Mouse (Mus musculus) left cerebral cortex, postnatal 14 days (tissue): ENCODE data around the gene Tmx1. TPM values are rescaled to one million over a fixed set of nuclear protein-coding genes. Genes with fewer than 3 reads are reported as not detected.

ENCODE experiments used
- DNase-seq, 2 experiments: peaks; one replicate each; pipeline ENCODE4 v3.0.0; 2021 to 2022; ENCODE audit warnings: low spot score in 2 of 2, mixed read lengths in 1 of 2
- intact Hi-C: fragments of 180-260 bp; cut with DNase I; formaldehyde crosslinking; loops from one replicate; pipeline ENCODE4 v1.15.1; 2025
- long read RNA-seq, 2 experiments: library from polyadenylated mRNA; stranded (forward); transcript quantifications; one replicate each; pipeline ENCODE4 v2.0.0; 2021
- total RNA-seq, 2 experiments: library from RNA; stranded (reverse); gene quantifications; 2 replicates each; pipeline ENCODE4 v1.2.3; 2021

Tmx1 gene
- 10 to 100 TPM; 32.9 to 35.9 TPM for total RNA-seq
- long read RNA-seq, experiment 1, transcript Tmx1-201 (8 exons, 2,795 nt): major isoform, 46 of 54 reads
- long read RNA-seq, experiment 1, partial matches to known transcripts: 3 of 54 reads
- long read RNA-seq, experiment 1, other reads (novel, unspliced or antisense): 5 of 54 reads
- long read RNA-seq, experiment 2, transcript Tmx1-201 (8 exons, 2,795 nt): major isoform, 49 of 56 reads
- long read RNA-seq, experiment 2, partial matches to known transcripts: 1 of 56 reads
- long read RNA-seq, experiment 2, other reads (novel, unspliced or antisense): 6 of 56 reads

- peak; percentile 95 to 96 for DNase-seq
- intact Hi-C loops: no loop called here
These were observed at the start of gene Tmx1 for GRCm38 (mm10) chr12:70452726-70453645. TSS of gene Tmx1 (plus strand) at chr12:70453095.

- peak; percentile 88 to 96 for DNase-seq
- intact Hi-C loops: loop anchor here (1.0 kb wide), 1 partner anchor 57 kb away; the partner anchor contains the start of gene Trim9
These were observed 48.6 kb upstream of the Tmx1 start for GRCm38 (mm10) chr12:70404327-70404726.

GRCm38 (mm10) chr12:70408396-70408795 is 44.5 kb upstream of the Tmx1 start:
- intact Hi-C loops: no loop called here
- DNase-seq: no peak

- no peak for DNase-seq
- intact Hi-C loops: no loop called here
These were observed 43.3 kb upstream of the Tmx1 start for GRCm38 (mm10) chr12:70409600-70409999.

GRCm38 (mm10) chr12:70420216-70420615 is 32.7 kb upstream of the Tmx1 start:
- intact Hi-C loops: no loop called here
- DNase-seq: peak; percentile 25 to 63

- intact Hi-C loops: no loop called here
- DNase-seq: no peak
These were observed 31.9 kb upstream of the Tmx1 start for GRCm38 (mm10) chr12:70421028-70421427.

GRCm38 (mm10) chr12:70422322-70423118 is 30.4 kb upstream of the Tmx1 start:
- DNase-seq: no peak
- intact Hi-C loops: no loop called here

- intact Hi-C loops: no loop called here
- DNase-seq: no peak
These were observed 25.0 kb upstream of the Tmx1 start for GRCm38 (mm10) chr12:70427885-70428284.

GRCm38 (mm10) chr12:70429637-70430036 is 23.3 kb upstream of the Tmx1 start:
- intact Hi-C loops: loop anchor here (2.0 to 5.0 kb wide), 2 partner anchors 83 to 197 kb away; partner anchors contain the start of genes Pygl and Trim9
- no peak for DNase-seq

GRCm38 (mm10) chr12:70430307-70430950 is 22.5 kb upstream of the Tmx1 start:
- intact Hi-C loops: loop anchor here (2.0 to 5.0 kb wide), 2 partner anchors 84 to 198 kb away; partner anchors contain the start of genes Pygl and Trim9
- DNase-seq: peak; percentile 71 to 76

- DNase-seq: no peak
- intact Hi-C loops: loop anchor here (2.0 to 5.0 kb wide), 2 partner anchors 85 to 199 kb away; partner anchors contain the start of genes Pygl and Trim9
These were observed 21.5 kb upstream of the Tmx1 start for GRCm38 (mm10) chr12:70431428-70431827.

- intact Hi-C loops: no loop called here
- no peak for DNase-seq
These were observed 2.9 kb upstream of the Tmx1 start for GRCm38 (mm10) chr12:70449961-70450360.

GRCm38 (mm10) chr12:70451533-70451932 is 1.4 kb upstream of the Tmx1 start:
- intact Hi-C loops: no loop called here
- no peak for DNase-seq

- intact Hi-C loops: no loop called here
- DNase-seq: no peak
These were observed 752 bp upstream of the Tmx1 start for GRCm38 (mm10) chr12:70452143-70452542.

- no peak for DNase-seq
- intact Hi-C loops: no loop called here
These were observed 2.3 kb downstream of the Tmx1 start for GRCm38 (mm10) chr12:70455226-70455625.

- intact Hi-C loops: no loop called here
- no peak for DNase-seq
These were observed 6.7 kb downstream of the Tmx1 start for GRCm38 (mm10) chr12:70459546-70459945.

GRCm38 (mm10) chr12:70464016-70464415 is 11.1 kb downstream of the Tmx1 start:
- intact Hi-C loops: no loop called here
- DNase-seq: no peak

GRCm38 (mm10) chr12:70475336-70475735 is 22.4 kb downstream of the Tmx1 start:
- no peak for DNase-seq
- intact Hi-C loops: no loop called here
